Mouse (Mus musculus): ENCODE measurements around the gene Ccl25. TPM values are rescaled to one million over a fixed set of nuclear protein-coding genes. Genes with fewer than 3 reads are reported as not detected.

The Ccl25 gene
- polyA plus RNA-seq (2015; fragmentation: Nextera tagmentation; extraction: Ambion mirVana), result 17.1 and 21.6 TPM in 2 replicates

- H3K36me3 ChIP-seq (ENCODE audit: control insufficient read depth, insufficient read depth), result peaks cover 17% of the 10 kb centered on the region
- no peaks in the 10 kb centered on the region for H3K27me3 ChIP-seq (replicated peaks; ENCODE audit: control insufficient read depth, insufficient read depth, low read length)
- peak; percentile 97 for ATAC-seq
- H3K9me3 ChIP-seq (ENCODE audit: control insufficient read depth, low read length), result no peaks in the 10 kb centered on the region
- peaks cover 37% of the 10 kb centered on the region for H3K4me1 ChIP-seq (replicated peaks; ENCODE audit: control insufficient read depth, insufficient read depth, low read length)
- peak within 1 kb of the TSS; percentile 86 for H3K27ac ChIP-seq (ENCODE audit: low read length)
- peak within 1 kb of the TSS; percentile 83 for H3K4me2 ChIP-seq (ENCODE audit: low read length)
- H3K9ac ChIP-seq (replicated peaks; ENCODE audit: low read depth, low read length), result peak within 1 kb of the TSS; percentile 97
- under 1% methylated on average over 51 of the region's 78 CpGs for WGBS
- peak within 1 kb of the TSS; percentile 97 for H3K4me3 ChIP-seq (replicated peaks; ENCODE audit: low read length)
Observed at GRCm38 (mm10) chr8:4324983-4325750, at the start of gene Ccl25, which contains the start of gene Elavl1. Gene Ccl25 (plus strand): TSS chr8:4325210. Gene Elavl1 (minus strand): TSS chr8:4325413.

- Histone ChIP-seq H3K36me3 (ENCODE audit: control insufficient read depth, insufficient read depth) (peaks cover 9% of the 10 kb centered on the region; the same call in 1 of the 2 replicates), H3K9me3 (ENCODE audit: control insufficient read depth, low read length) (no peaks in the 10 kb centered on the region), H3K9ac (replicated peaks; ENCODE audit: low read depth, low read length) (peak within 1 kb of the TSS; percentile 73), H3K4me3 (replicated peaks; ENCODE audit: low read length) (peak within 1 kb of the TSS; percentile 66), H3K27me3 (replicated peaks; ENCODE audit: control insufficient read depth, insufficient read depth, low read length) (no peaks in the 10 kb centered on the region), H3K4me2 (ENCODE audit: low read length) (peak within 1 kb of the TSS; percentile 66), H3K27ac (ENCODE audit: low read length) (peak within 1 kb of the TSS; percentile 84), H3K4me1 (replicated peaks; ENCODE audit: control insufficient read depth, insufficient read depth, low read length) (peaks cover 11% of the 10 kb centered on the region)
- peak; percentile 99 for ATAC-seq
- WGBS, result under 1% methylated on average over 39 of the region's 39 CpGs
Observed at GRCm38 (mm10) chr8:4275275-4276110, 49.5 kb upstream of the Ccl25 start, which contains the start of gene Timm44. Gene Timm44 (minus strand): TSS chr8:4275913.

GRCm38 (mm10) chr8:4276111-4276465, 48.9 kb upstream of the Ccl25 start:
- no peaks in the 10 kb centered on the region for H3K9me3 ChIP-seq (ENCODE audit: control insufficient read depth, low read length)
- WGBS, result 25% methylated on average over 9 of the region's 9 CpGs
- ATAC-seq, result no peak
- no peaks in the 10 kb centered on the region for H3K27me3 ChIP-seq (replicated peaks; ENCODE audit: control insufficient read depth, insufficient read depth, low read length)
- peak overlapping the region; percentile 73 for H3K9ac ChIP-seq (replicated peaks; ENCODE audit: low read depth, low read length)
- peaks cover 9% of the 10 kb centered on the region; the same call in 1 of the 2 replicates for H3K36me3 ChIP-seq (ENCODE audit: control insufficient read depth, insufficient read depth)
- peak overlapping the region; percentile 66 for H3K4me3 ChIP-seq (replicated peaks; ENCODE audit: low read length)
- H3K4me2 ChIP-seq (ENCODE audit: low read length), result peak overlapping the region; percentile 61
- peaks cover 11% of the 10 kb centered on the region for H3K4me1 ChIP-seq (replicated peaks; ENCODE audit: control insufficient read depth, insufficient read depth, low read length)
- peak overlapping the region; percentile 84 for H3K27ac ChIP-seq (ENCODE audit: low read length)

GRCm38 (mm10) chr8:4292738-4293137, 32.3 kb upstream of the Ccl25 start:
- Histone ChIP-seq H3K36me3 (ENCODE audit: control insufficient read depth, insufficient read depth) (peaks cover 30% of the 10 kb centered on the region), H3K9ac (replicated peaks; ENCODE audit: low read depth, low read length) (no peak overlapping the region), H3K27ac (ENCODE audit: low read length) (no peak overlapping the region), H3K4me3 (replicated peaks; ENCODE audit: low read length) (no peak overlapping the region), H3K9me3 (ENCODE audit: control insufficient read depth, low read length) (no peaks in the 10 kb centered on the region), H3K4me2 (ENCODE audit: low read length) (no peak overlapping the region), H3K4me1 (replicated peaks; ENCODE audit: control insufficient read depth, insufficient read depth, low read length) (no peaks in the 10 kb centered on the region), H3K27me3 (replicated peaks; ENCODE audit: control insufficient read depth, insufficient read depth, low read length) (no peaks in the 10 kb centered on the region)
- no peak for ATAC-seq
- WGBS, result 91% methylated on average over 5 of the region's 5 CpGs

- Histone ChIP-seq H3K27ac (ENCODE audit: low read length) (no peak overlapping the region), H3K4me2 (ENCODE audit: low read length) (no peak overlapping the region), H3K9ac (replicated peaks; ENCODE audit: low read depth, low read length) (no peak overlapping the region), H3K27me3 (replicated peaks; ENCODE audit: control insufficient read depth, insufficient read depth, low read length) (no peaks in the 10 kb centered on the region), H3K4me3 (replicated peaks; ENCODE audit: low read length) (no peak overlapping the region), H3K36me3 (ENCODE audit: control insufficient read depth, insufficient read depth) (peaks cover 51% of the 10 kb centered on the region), H3K9me3 (ENCODE audit: control insufficient read depth, low read length) (no peaks in the 10 kb centered on the region), H3K4me1 (replicated peaks; ENCODE audit: control insufficient read depth, insufficient read depth, low read length) (no peaks in the 10 kb centered on the region)
- WGBS, result 96% methylated on average over 4 of the region's 4 CpGs
- no peak for ATAC-seq
Observed at GRCm38 (mm10) chr8:4297822-4298221, 27.2 kb upstream of the Ccl25 start.

GRCm38 (mm10) chr8:4304124-4304547, 20.9 kb upstream of the Ccl25 start:
- Histone ChIP-seq H3K36me3 (ENCODE audit: control insufficient read depth, insufficient read depth) (peaks cover 55% of the 10 kb centered on the region), H3K27me3 (replicated peaks; ENCODE audit: control insufficient read depth, insufficient read depth, low read length) (no peaks in the 10 kb centered on the region), H3K9me3 (ENCODE audit: control insufficient read depth, low read length) (no peaks in the 10 kb centered on the region), H3K9ac (replicated peaks; ENCODE audit: low read depth, low read length) (no peak overlapping the region), H3K4me3 (replicated peaks; ENCODE audit: low read length) (no peak overlapping the region), H3K4me1 (replicated peaks; ENCODE audit: control insufficient read depth, insufficient read depth, low read length) (no peaks in the 10 kb centered on the region), H3K27ac (ENCODE audit: low read length) (no peak overlapping the region), H3K4me2 (ENCODE audit: low read length) (no peak overlapping the region)
- whole genome bisulfite sequencing, result 90% methylated on average over 3 of the region's 3 CpGs
- ATAC-seq, result no peak

- ATAC-seq, result no peak
Observed at GRCm38 (mm10) chr8:4305838-4306237, 19.2 kb upstream of the Ccl25 start.

GRCm38 (mm10) chr8:4312104-4312503, 12.9 kb upstream of the Ccl25 start:
- H3K27ac ChIP-seq (ENCODE audit: low read length), result no peak overlapping the region
- H3K36me3 ChIP-seq (ENCODE audit: control insufficient read depth, insufficient read depth), result peaks cover 23% of the 10 kb centered on the region

More at GRCm38 (mm10) chr8:4305838-4306237, 19.2 kb upstream of the Ccl25 start:
- H3K9ac ChIP-seq (replicated peaks; ENCODE audit: low read depth, low read length), result no peak overlapping the region
- no peak overlapping the region for H3K4me3 ChIP-seq (replicated peaks; ENCODE audit: low read length)
- H3K9me3 ChIP-seq (ENCODE audit: control insufficient read depth, low read length), result no peaks in the 10 kb centered on the region
- H3K4me1 ChIP-seq (replicated peaks; ENCODE audit: control insufficient read depth, insufficient read depth, low read length), result no peaks in the 10 kb centered on the region
- WGBS, result 88% methylated on average over 2 of the region's 2 CpGs
- H3K27me3 ChIP-seq (replicated peaks; ENCODE audit: control insufficient read depth, insufficient read depth, low read length), result no peaks in the 10 kb centered on the region
- H3K4me2 ChIP-seq (ENCODE audit: low read length), result no peak overlapping the region
- no peak overlapping the region for H3K27ac ChIP-seq (ENCODE audit: low read length)
- peaks cover 48% of the 10 kb centered on the region for H3K36me3 ChIP-seq (ENCODE audit: control insufficient read depth, insufficient read depth)

More at GRCm38 (mm10) chr8:4312104-4312503, 12.9 kb upstream of the Ccl25 start:
- Histone ChIP-seq H3K4me2 (ENCODE audit: low read length) (no peak overlapping the region), H3K4me3 (replicated peaks; ENCODE audit: low read length) (no peak overlapping the region), H3K4me1 (replicated peaks; ENCODE audit: control insufficient read depth, insufficient read depth, low read length) (peaks cover 2% of the 10 kb centered on the region; the same call in 1 of the 2 replicates), H3K27me3 (replicated peaks; ENCODE audit: control insufficient read depth, insufficient read depth, low read length) (no peaks in the 10 kb centered on the region), H3K9me3 (ENCODE audit: control insufficient read depth, low read length) (no peaks in the 10 kb centered on the region), H3K9ac (replicated peaks; ENCODE audit: low read depth, low read length) (no peak overlapping the region)
- ATAC-seq, result no peak

Data from forebrain, embryonic 16.5 days (tissue).